Mouse (Mus musculus) ES-E14 (cell line): ENCODE measurements around the gene Nlrp6. TPM values are rescaled to one million over a fixed set of nuclear protein-coding genes. Genes with fewer than 3 reads are reported as not detected.

Source experiments
- DNase-seq: peaks from one replicate; pipeline ENCODE4 v3.0.0-alpha.2; 2013; ENCODE audit warnings: low read depth, low spot score
- H3K27ac ChIP-seq: 2 replicates; pipeline ENCODE4 v1.5.1; 2012; ENCODE audit warnings: low read depth, mild to moderate bottlenecking, low read length, moderate library complexity, mixed read lengths; ENCODE audit not compliant: poor library complexity, insufficient read depth, severe bottlenecking
- H3K36me3 ChIP-seq: 2 replicates; pipeline ENCODE4 v1.6.1; 2012; ENCODE audit warnings: mild to moderate bottlenecking, low read length, moderate library complexity, mixed read lengths; ENCODE audit not compliant: control insufficient read depth, poor library complexity, insufficient read depth, severe bottlenecking
- H3K4me1 ChIP-seq, 2 experiments: fragments of 150-350 bp in 1 of 2; sonication (generic) in 1 of 2; 2 replicates each; pipeline ENCODE4 v1.6.1; 2012; ENCODE audit warnings: low read length in 2 of 2, mild to moderate bottlenecking in 1 of 2, mixed read lengths in 1 of 2; ENCODE audit not compliant: control insufficient read depth in 2 of 2, insufficient read depth in 2 of 2, poor library complexity in 1 of 2
- H3K4me3 ChIP-seq, 2 experiments: fragments of 150-350 bp in 1 of 2; sonication (generic) in 1 of 2; 2 replicates each; pipeline ENCODE4 v1.5.1; 2012; ENCODE audit warnings: low read length in 2 of 2, low read depth in 1 of 2, mild to moderate bottlenecking in 1 of 2, mixed read lengths in 1 of 2; ENCODE audit not compliant: insufficient read depth in 1 of 2, poor library complexity in 1 of 2, severe bottlenecking in 1 of 2
- H3K9ac ChIP-seq: 2 replicates; pipeline ENCODE4 v1.6.1; 2012; ENCODE audit warnings: low read depth, mild to moderate bottlenecking, low read length, mixed read lengths; ENCODE audit not compliant: poor library complexity, insufficient read depth, severe bottlenecking
- H3K9me3 ChIP-seq: fragments of 150-350 bp; sonication (generic); 2 replicates; pipeline ENCODE4 v1.6.1; 2012; ENCODE audit warnings: low read depth, mild to moderate bottlenecking, low read length; ENCODE audit not compliant: control insufficient read depth, insufficient read depth
- CHD2 ChIP-seq: IDR thresholded peaks from 2 replicates; pipeline ENCODE4 v1.6.1; 2014; ENCODE audit warnings: mild to moderate bottlenecking, low read depth, low read length, inconsistent platforms
- HCFC1 ChIP-seq: IDR thresholded peaks from 2 replicates; pipeline ENCODE4 v1.6.1; 2012; ENCODE audit warnings: low read length, inconsistent platforms, borderline replicate concordance; ENCODE audit not compliant: insufficient read depth
- MAFK ChIP-seq: IDR thresholded peaks from 2 replicates; pipeline ENCODE4 v1.6.1; 2014; ENCODE audit warnings: mild to moderate bottlenecking, low read depth, low read length, inconsistent platforms; ENCODE audit not compliant: insufficient read depth
- ZC3H11A ChIP-seq: IDR thresholded peaks from 2 replicates; pipeline ENCODE4 v1.6.1; 2012; ENCODE audit warnings: low read depth, mild to moderate bottlenecking, inconsistent platforms, low read length, borderline replicate concordance
- ZNF384 ChIP-seq: IDR thresholded peaks from 2 replicates; pipeline ENCODE4 v1.6.1; 2012; ENCODE audit warnings: low read depth, low read length, inconsistent platforms
- in situ Hi-C, 2 experiments: fragments of 600-800 bp; cut with MboI; formaldehyde crosslinking; loops; one replicate each; pipeline ENCODE4 v1.15.1; 2025; ENCODE audit warnings: low sequenced_read_pairs in 2 of 2, inconsistent platforms in 1 of 2; ENCODE audit not compliant: unreplicated experiment in 2 of 2
- total RNA-seq: library from RNA; depleted of rRNA; stranded (reverse); fragments of 300-350 nt; gene quantifications from 2 replicates; pipeline ENCODE4 v1.2.3, GENCODE M21; 2012

Nlrp6 gene
- total RNA-seq, 1 experiment, result 0.27 TPM

- Histone ChIP-seq H3K4me1 (peaks cover 12 to 34% of the 10 kb centered on the region in 2 experiments), H3K36me3 (peaks cover 37% of the 10 kb centered on the region), H3K27ac (no peak overlapping the region; the same call in 1 of the 2 replicates), H3K9me3 (no peaks in the 10 kb centered on the region), H3K4me3 (no peak overlapping the region), H3K9ac (no peak overlapping the region)
- in situ Hi-C loops, result loop anchor here in 1 of 2 experiments (10.0 kb wide), 1 partner anchor 93 kb away; no protein-coding TSS in a partner anchor
- TF ChIP-seq MAFK (no peak), ZC3H11A (no peak), HCFC1 (no peak), CHD2 (no peak), ZNF384 (no peak)
- no peak for DNase-seq
Observed at GRCm38 (mm10) chr7:140951765-140952164, 31.1 kb downstream of the Nlrp6 start.

- Histone ChIP-seq H3K4me3 (no peak overlapping the region), H3K27ac (no peak overlapping the region), H3K36me3 (peaks cover 30% of the 10 kb centered on the region), H3K4me1 (peaks cover 16 to 38% of the 10 kb centered on the region in 2 experiments), H3K9me3 (no peaks in the 10 kb centered on the region), H3K9ac (no peak overlapping the region)
- in situ Hi-C loops, result loop anchor here in 1 of 2 experiments (10.0 kb wide), 1 partner anchor 92 kb away; no protein-coding TSS in a partner anchor
- DNase-seq, result no peak
- TF ChIP-seq ZNF384 (no peak), HCFC1 (no peak)
Observed at GRCm38 (mm10) chr7:140952441-140952840, 31.7 kb downstream of the Nlrp6 start.

GRCm38 (mm10) chr7:140953133-140953532 is 32.4 kb downstream of the Nlrp6 start:
- no peaks in the 10 kb centered on the region for H3K9me3 ChIP-seq
- TF ChIP-seq ZNF384 (no peak), ZC3H11A (no peak), HCFC1 (no peak), CHD2 (no peak), MAFK (no peak)
- H3K27ac ChIP-seq, result no peak overlapping the region
- 0 out of 2 replicates have a peak overlapping the region, but pooled peaks have one; percentile 9 for H3K9ac ChIP-seq
- peaks cover 18 to 38% of the 10 kb centered on the region in 2 experiments for H3K4me1 ChIP-seq
- no peak for DNase-seq
- H3K36me3 ChIP-seq, result peaks cover 23% of the 10 kb centered on the region
- peak overlapping the region in 1 of 2 experiments; percentile 93; a peak in 2 of 4 replicates for H3K4me3 ChIP-seq
- in situ Hi-C loops, result loop anchor here in 1 of 2 experiments (10.0 kb wide), 1 partner anchor 92 kb away; no protein-coding TSS in a partner anchor

GRCm38 (mm10) chr7:140953800-140954732 is 33.4 kb downstream of the Nlrp6 start:
- H3K27ac ChIP-seq, result no peak overlapping the region
- peaks cover 21 to 41% of the 10 kb centered on the region in 2 experiments for H3K4me1 ChIP-seq

More at GRCm38 (mm10) chr7:140953800-140954732, 33.4 kb downstream of the Nlrp6 start:
- peaks cover 14% of the 10 kb centered on the region for H3K36me3 ChIP-seq
- H3K9ac ChIP-seq, result peak overlapping the region; percentile 8; the same call in 1 of the 2 replicates
- in situ Hi-C loops, result loop anchor here in 1 of 2 experiments (10.0 kb wide), 1 partner anchor 91 kb away; no protein-coding TSS in a partner anchor
- peak overlapping the region; percentile 75 to 93 for H3K4me3 ChIP-seq
- no peaks in the 10 kb centered on the region for H3K9me3 ChIP-seq
- TF ChIP-seq ZC3H11A (no peak), MAFK (no peak), CHD2 (no peak), ZNF384 (no peak), HCFC1 (no peak)
- DNase-seq, result no peak
